Mouse (Mus musculus) ovary, postnatal 14 days (tissue): ENCODE data around the gene Slc37a4.
A peak's percentile ranks its signal among the peaks of the same experiment; 100 is the strongest.
"Not testable (repeated sequence)": the region's sequence is repeated elsewhere in the genome, so short reads cannot be mapped to it uniquely, and the experiment has no call there.

Source experiments
- DNase-seq: peaks from one replicate; pipeline ENCODE4 v3.0.0; 2022; ENCODE audit warnings: low spot score

The Slc37a4 gene

GRCm38 (mm10) chr9:44398551-44398950, 1.9 kb downstream of the Slc37a4 start:
- DNase-seq = no peak

- no peak for DNase-seq
These were observed 2.6 kb downstream of the Slc37a4 start for GRCm38 (mm10) chr9:44399114-44399794.

- DNase-seq = no peak
These were observed 3.1 kb downstream of the Slc37a4 start for GRCm38 (mm10) chr9:44399795-44400114.

- DNase-seq = no peak
These were observed 4.4 kb downstream of the Slc37a4 start for GRCm38 (mm10) chr9:44401081-44401480.

GRCm38 (mm10) chr9:44405011-44405410, 8.4 kb downstream of the Slc37a4 start:
- DNase-seq = no peak

GRCm38 (mm10) chr9:44406906-44407751, 10.5 kb downstream of the Slc37a4 start, which contains the start of the genes Rps25 and Trappc4:
Gene Rps25 (plus strand): TSS chr9:44407139.
Gene Trappc4 (minus strand): TSS chr9:44407600.
- peak; percentile 86 for DNase-seq

- no peak for DNase-seq
These were observed 11.1 kb downstream of the Slc37a4 start for GRCm38 (mm10) chr9:44407752-44408097.

- DNase-seq = not testable (repeated sequence)
These were observed 12.0 kb downstream of the Slc37a4 start for GRCm38 (mm10) chr9:44408693-44409092.

- no peak for DNase-seq
These were observed 14.1 kb downstream of the Slc37a4 start for GRCm38 (mm10) chr9:44410647-44411336.

- no peak for DNase-seq
These were observed 15.0 kb downstream of the Slc37a4 start for GRCm38 (mm10) chr9:44411601-44412130.

- DNase-seq = no peak
These were observed 15.7 kb downstream of the Slc37a4 start for GRCm38 (mm10) chr9:44412306-44412705.

GRCm38 (mm10) chr9:44412781-44413180, 16.1 kb downstream of the Slc37a4 start:
- no peak for DNase-seq

- DNase-seq = peak; percentile 28
These were observed 20.7 kb downstream of the Slc37a4 start for GRCm38 (mm10) chr9:44417156-44417891.

GRCm38 (mm10) chr9:44417892-44418363, 21.3 kb downstream of the Slc37a4 start:
- DNase-seq = peak; percentile 94

GRCm38 (mm10) chr9:44418519-44419385, 22.1 kb downstream of the Slc37a4 start, which contains the start of gene Ccdc84:
Gene Ccdc84 (minus strand): TSS chr9:44418569.
- no peak for DNase-seq

- DNase-seq = not testable (repeated sequence)
These were observed 23.1 kb downstream of the Slc37a4 start for GRCm38 (mm10) chr9:44419730-44420129.

- no peak for DNase-seq
These were observed 23.7 kb downstream of the Slc37a4 start for GRCm38 (mm10) chr9:44420280-44420898.

GRCm38 (mm10) chr9:44423576-44423975, 26.9 kb downstream of the Slc37a4 start:
- DNase-seq = no peak

- DNase-seq = no peak
These were observed 36.0 kb downstream of the Slc37a4 start for GRCm38 (mm10) chr9:44432577-44433185.

- no peak for DNase-seq
These were observed 39.1 kb downstream of the Slc37a4 start for GRCm38 (mm10) chr9:44435747-44436146.
